Mouse (Mus musculus) heart, embryonic 14.5 days (tissue): ENCODE results near the gene Aoah. TPM values are rescaled to one million over a fixed set of nuclear protein-coding genes. Genes with fewer than 3 reads are reported as not detected.

Experiments
- ATAC-seq: fragments of 200-750 bp; cut with Nextera tagmentation; 2 replicates; pipeline ENCODE4 v1.8.0; 2017; ENCODE audit warnings: low read depth, moderate TSS enrichment; ENCODE audit not compliant: insufficient number of reproducible peaks, insufficient read depth, low FRiP score
- H3K27ac ChIP-seq, 2 experiments: fragments of 200-500 bp in 1 of 2; fragments of 300-500 bp in 1 of 2; sonication (generic) in 1 of 2; replicated peaks in 1 of 2; 2 replicates each; pipeline ENCODE4 v1.5.1; 2012 to 2014; ENCODE audit warnings: low read depth in 2 of 2, low read length in 2 of 2, control low read depth in 1 of 2, mild to moderate bottlenecking in 1 of 2, mixed read lengths in 1 of 2; ENCODE audit not compliant: control insufficient read depth in 1 of 2, insufficient read depth in 1 of 2
- H3K27me3 ChIP-seq: fragments of 300-500 bp; sonication (generic); 2 replicates; pipeline ENCODE4 v1.6.1; 2014; ENCODE audit warnings: mild to moderate bottlenecking, low read length, control low read depth; ENCODE audit not compliant: control insufficient read depth, insufficient read depth
- H3K36me3 ChIP-seq: fragments of 300-500 bp; sonication (generic); 2 replicates; pipeline ENCODE4 v1.6.1; 2014; ENCODE audit warnings: mild to moderate bottlenecking, control low read depth, low read length, mixed read lengths; ENCODE audit not compliant: control insufficient read depth, insufficient read depth
- H3K4me1 ChIP-seq, 2 experiments: fragments of 200-500 bp in 1 of 2; fragments of 300-500 bp in 1 of 2; sonication (generic) in 1 of 2; 2 replicates each; pipeline ENCODE4 v1.6.1; 2012 to 2014; ENCODE audit warnings: low read length in 2 of 2, control low read depth in 1 of 2, mixed read lengths in 1 of 2; ENCODE audit not compliant: control insufficient read depth in 2 of 2, insufficient read depth in 2 of 2
- H3K4me2 ChIP-seq: fragments of 300-500 bp; sonication (generic); 2 replicates; pipeline ENCODE4 v1.6.1; 2014; ENCODE audit warnings: mild to moderate bottlenecking, low read length
- H3K4me3 ChIP-seq, 2 experiments: fragments of 200-500 bp in 1 of 2; fragments of 300-500 bp in 1 of 2; sonication (generic) in 1 of 2; 2 replicates each; pipeline ENCODE4 v1.5.1; 2012 to 2014; ENCODE audit warnings: low read length in 2 of 2, mild to moderate bottlenecking in 2 of 2, control low read depth in 1 of 2, low read depth in 1 of 2, moderate library complexity in 1 of 2; ENCODE audit not compliant: control insufficient read depth in 1 of 2, insufficient read depth in 1 of 2
- H3K9ac ChIP-seq: fragments of 300-500 bp; sonication (generic); 2 replicates; pipeline ENCODE4 v1.6.1; 2014; ENCODE audit warnings: mild to moderate bottlenecking, low read length
- H3K9me3 ChIP-seq: fragments of 300-500 bp; sonication (generic); 2 replicates; pipeline ENCODE4 v1.6.1; 2016; ENCODE audit warnings: low read length, control low read depth; ENCODE audit not compliant: control insufficient read depth
- WGBS: fragments of 180-500 bp; shearing (Covaris S2); extraction: QIAGEN DNeasy Blood & Tissue Kit; methylation state at CpG from one replicate; pipeline ENCODE4 v1.1.7; 2014; 5-methylcytosine and 5-hydroxymethylcytosine counted together
- polyA plus RNA-seq: library from polyadenylated mRNA; unstranded; fragments of >200 nt; fragmentation: Nextera tagmentation; extraction: Ambion mirVana; gene quantifications from 2 replicates; pipeline ENCODE4 v1.2.1, GENCODE M21; 2014

Gene Aoah
- polyA plus RNA-seq, 1 experiment from 2014 or later = 0.72 TPM

GRCm38 (mm10) chr13:20963086-20963485, 169.2 kb downstream of the Aoah start:
- Histone ChIP-seq H3K36me3 (no peaks in the 10 kb centered on the region), H3K4me3 (no peak overlapping the region), H3K27me3 (no peaks in the 10 kb centered on the region), H3K4me1 (no peaks in the 10 kb centered on the region), H3K9me3 (no peaks in the 10 kb centered on the region), H3K9ac (no peak overlapping the region), H3K27ac (no peak overlapping the region), H3K4me2 (no peak overlapping the region)
- WGBS = 77% methylated on average over 3 of the region's 3 CpGs
- ATAC-seq = no peak

GRCm38 (mm10) chr13:20981234-20982230, 187.6 kb downstream of the Aoah start:
- H3K4me1 ChIP-seq = no peaks in the 10 kb centered on the region
- no peak overlapping the region for H3K9ac ChIP-seq
- no peaks in the 10 kb centered on the region for H3K36me3 ChIP-seq
- H3K27me3 ChIP-seq = no peaks in the 10 kb centered on the region
- H3K27ac ChIP-seq = no peak overlapping the region
- 67% methylated on average over 8 of the region's 8 CpGs for WGBS
- H3K4me2 ChIP-seq = no peak overlapping the region
- no peak for ATAC-seq
- H3K4me3 ChIP-seq = no peak overlapping the region
- no peaks in the 10 kb centered on the region for H3K9me3 ChIP-seq

GRCm38 (mm10) chr13:20985510-20985909, 191.6 kb downstream of the Aoah start:
- ATAC-seq = no peak
- H3K4me2 ChIP-seq = no peak overlapping the region
- H3K36me3 ChIP-seq = no peaks in the 10 kb centered on the region
- H3K9ac ChIP-seq = no peak overlapping the region
- no peaks in the 10 kb centered on the region for H3K4me1 ChIP-seq
- no peak overlapping the region for H3K27ac ChIP-seq
- no peaks in the 10 kb centered on the region for H3K27me3 ChIP-seq
- no peak overlapping the region for H3K4me3 ChIP-seq
- H3K9me3 ChIP-seq = no peaks in the 10 kb centered on the region

GRCm38 (mm10) chr13:20985961-20986360, 192.0 kb downstream of the Aoah start:
- Histone ChIP-seq H3K4me3 (no peak overlapping the region), H3K4me2 (no peak overlapping the region), H3K9ac (no peak overlapping the region), H3K27me3 (no peaks in the 10 kb centered on the region), H3K27ac (no peak overlapping the region), H3K9me3 (no peaks in the 10 kb centered on the region), H3K4me1 (no peaks in the 10 kb centered on the region), H3K36me3 (no peaks in the 10 kb centered on the region)
- ATAC-seq = no peak

GRCm38 (mm10) chr13:21005238-21005637, 211.3 kb downstream of the Aoah start:
- no peaks in the 10 kb centered on the region for H3K36me3 ChIP-seq
- H3K27me3 ChIP-seq = no peaks in the 10 kb centered on the region
- no peak overlapping the region for H3K9ac ChIP-seq
- no peaks in the 10 kb centered on the region for H3K4me1 ChIP-seq
- H3K4me3 ChIP-seq = no peak overlapping the region
- H3K27ac ChIP-seq = no peak overlapping the region
- 83% methylated on average over 5 of the region's 5 CpGs for WGBS
- H3K4me2 ChIP-seq = no peak overlapping the region
- no peaks in the 10 kb centered on the region for H3K9me3 ChIP-seq
- ATAC-seq = no peak

- no peak overlapping the region for H3K4me2 ChIP-seq
- ATAC-seq = no peak
- H3K9ac ChIP-seq = no peak overlapping the region
- no peaks in the 10 kb centered on the region for H3K36me3 ChIP-seq
- no peaks in the 10 kb centered on the region for H3K9me3 ChIP-seq
- no peaks in the 10 kb centered on the region for H3K27me3 ChIP-seq
- WGBS = 90% methylated on average over 5 of the region's 5 CpGs
- H3K27ac ChIP-seq = no peak overlapping the region
- no peak overlapping the region for H3K4me3 ChIP-seq
- no peaks in the 10 kb centered on the region for H3K4me1 ChIP-seq
Measured at GRCm38 (mm10) chr13:21005642-21006320, 211.9 kb downstream of the Aoah start.

- Histone ChIP-seq H3K4me2 (no peak overlapping the region), H3K4me1 (no peaks in the 10 kb centered on the region), H3K36me3 (no peaks in the 10 kb centered on the region), H3K27me3 (no peaks in the 10 kb centered on the region), H3K9me3 (no peaks in the 10 kb centered on the region), H3K9ac (no peak overlapping the region), H3K27ac (no peak overlapping the region), H3K4me3 (no peak overlapping the region)
- ATAC-seq = no peak
- 81% methylated on average over 4 of the region's 4 CpGs for WGBS
Measured at GRCm38 (mm10) chr13:21006321-21006653, 212.4 kb downstream of the Aoah start.
